Mouse (Mus musculus): ENCODE measurements around the gene Apoa4. TPM values are rescaled to one million over a fixed set of nuclear protein-coding genes. Genes with fewer than 3 reads are reported as not detected.

The Apoa4 gene
- total and polyA plus RNA-seq, 3 experiments, result not detected

DNA sequence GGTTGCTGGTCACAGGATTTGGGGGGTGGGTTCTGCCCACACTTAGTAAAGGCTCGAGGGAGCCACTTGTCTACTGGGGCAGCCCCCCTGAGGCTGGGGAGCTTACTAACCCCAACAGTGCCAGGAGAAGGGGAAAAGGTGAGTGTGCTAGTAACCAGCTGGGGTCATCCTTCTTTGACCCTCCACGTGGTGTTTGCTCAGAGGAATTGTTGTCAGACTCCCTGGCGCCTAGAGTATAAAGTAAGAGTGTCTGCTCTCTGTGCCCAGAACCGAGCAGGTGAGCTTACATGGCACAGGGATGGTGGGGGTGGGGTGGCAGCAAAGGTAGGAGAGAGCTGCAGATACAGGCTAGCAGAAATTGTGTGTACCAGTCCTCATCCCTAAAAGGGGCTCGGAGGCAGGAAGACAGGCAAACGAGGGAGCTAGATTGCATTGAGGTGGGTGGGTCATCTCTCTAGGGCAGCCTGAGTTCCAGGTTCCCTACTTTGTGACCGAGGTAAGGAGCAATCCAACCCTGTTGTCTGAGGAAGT is 27.9 kb downstream of the Apoa4 start, which contains the start of gene Apoa5:
Gene Apoa5, plus strand, starts transcription at position 291 of the 531 bp plus-strand sequence.
- Histone ChIP-seq H3K4me1 (ENCODE audit: control insufficient read depth in 1 of 2, insufficient read depth in 2 of 2, low read length in 2 of 2) (peaks cover 0 to 6% of the 10 kb centered on the region in 2 experiments; a peak in 2 of 4 replicates), H3K27me3 (ENCODE audit: control insufficient read depth in 1 of 2, insufficient read depth in 2 of 2, low read length in 2 of 2) (no peaks in the 10 kb centered on the region), H3K9ac (ENCODE audit: control insufficient read depth, low read depth, low read length, poor library complexity, severe bottlenecking) (no peak within 1 kb of the TSS), H3K36me3 (ENCODE audit: control insufficient read depth in 1 of 2, insufficient read depth in 2 of 2, low read length in 2 of 2) (peaks cover 0 to 7% of the 10 kb centered on the region in 2 experiments; a peak in 2 of 4 replicates), H3K27ac (ENCODE audit: control insufficient read depth, low read depth, low read length) (no peak within 1 kb of the TSS), H3K4me3 (ENCODE audit: control insufficient read depth in 1 of 2, insufficient read depth in 1 of 2, low read depth in 2 of 2, low read length in 2 of 2) (no peak within 1 kb of the TSS), H3K9me3 (replicated peaks; ENCODE audit: insufficient read depth, low read length) (no peaks in the 10 kb centered on the region), H3K79me2 (ENCODE audit: control insufficient read depth, insufficient read depth, low read length, poor library complexity) (peaks cover 5% of the 10 kb centered on the region)
- DNase-seq (ENCODE audit: low read depth, low spot score), result no peak
- TF ChIP-seq NELFE (IDR thresholded peaks at IDR 0.05; ENCODE audit: low read depth, low read length) (no peak), EP300 (IDR thresholded peaks at IDR 0.05; ENCODE audit: low read depth in 1 of 2, low read length in 2 of 2) (no peak), MAX (IDR thresholded peaks at IDR 0.05; ENCODE audit: low read length) (no peak), POLR2AphosphoS2 (IDR thresholded peaks at IDR 0.05; ENCODE audit: low read length) (no peak), JUND (IDR thresholded peaks at IDR 0.05; ENCODE audit: low read depth, low read length) (no peak), POLR2AphosphoS5 (IDR thresholded peaks at IDR 0.05; ENCODE audit: borderline replicate concordance, low read depth, low read length) (no peak), TAL1 (IDR thresholded peaks at IDR 0.05; ENCODE audit: low read length) (no peak), GABPA (IDR thresholded peaks at IDR 0.05; ENCODE audit: low read depth, low read length) (no peak), SIN3A (IDR thresholded peaks at IDR 0.05; ENCODE audit: low read length) (no peak), MEF2A (IDR thresholded peaks at IDR 0.05; ENCODE audit: extremely low read depth, insufficient replicate concordance, low read depth, low read length, poor library complexity, severe bottlenecking) (no peak), CHD2 (IDR thresholded peaks at IDR 0.05; ENCODE audit: low read length) (no peak), CHD1 (IDR thresholded peaks at IDR 0.05; ENCODE audit: low read depth, low read length) (no peak), MYC (IDR thresholded peaks at IDR 0.05; ENCODE audit: low read depth, low read length) (no peak), GATA1 (IDR thresholded peaks at IDR 0.05; ENCODE audit: low read depth, low read length) (no peak), ELF1 (IDR thresholded peaks at IDR 0.05; ENCODE audit: low read depth, low read length) (no peak), BHLHE40 (IDR thresholded peaks at IDR 0.05; ENCODE audit: borderline replicate concordance, low read depth, low read length) (no peak), USF2 (IDR thresholded peaks at IDR 0.05; ENCODE audit: borderline replicate concordance in 1 of 2, insufficient read depth in 1 of 2, low read depth in 1 of 2, low read length in 2 of 2) (no peak)

DNA sequence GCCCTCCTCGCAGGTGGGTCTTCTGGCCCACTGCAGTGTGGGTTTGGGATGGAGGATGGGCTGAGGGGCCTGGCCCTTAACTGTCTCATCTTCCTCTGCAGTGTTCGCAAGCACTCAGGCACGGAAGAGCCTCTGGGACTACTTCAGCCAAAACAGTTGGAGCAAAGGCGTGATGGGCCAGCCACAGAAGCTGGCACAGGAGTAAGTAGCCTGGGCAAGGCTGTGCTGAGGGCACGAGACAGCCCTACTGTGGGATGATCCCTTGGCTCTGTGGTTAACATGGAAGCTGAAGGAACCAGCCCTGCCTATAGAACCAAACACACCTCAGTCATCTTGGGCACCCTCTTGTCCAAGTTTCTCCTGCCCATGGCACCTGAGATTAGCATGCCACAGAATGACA is 28.6 kb downstream of the Apoa4 start:
- H3K36me3 ChIP-seq (ENCODE audit: control insufficient read depth in 1 of 2, insufficient read depth in 2 of 2, low read length in 2 of 2), result peaks cover 0 to 9% of the 10 kb centered on the region in 2 experiments; a peak in 2 of 4 replicates
- no peak for TF ChIP-seq TBP (IDR thresholded peaks at IDR 0.05; ENCODE audit: low read depth, low read length)
- no peak for TF ChIP-seq E2F4 (IDR thresholded peaks at IDR 0.05; ENCODE audit: borderline replicate concordance, low read depth, low read length)
- TF ChIP-seq ZNF384 (IDR thresholded peaks at IDR 0.05; ENCODE audit: low read depth, low read length), result no peak
- no peak for TF ChIP-seq RAD21 (IDR thresholded peaks at IDR 0.05; ENCODE audit: low read depth, low read length)
- TF ChIP-seq MYB (IDR thresholded peaks at IDR 0.05; ENCODE audit: low read depth, low read length), result no peak
- TF ChIP-seq SIN3A (IDR thresholded peaks at IDR 0.05; ENCODE audit: low read length), result no peak
- no peak for TF ChIP-seq MAFK (IDR thresholded peaks at IDR 0.05; ENCODE audit: borderline replicate concordance, low read depth, low read length)
- no peak for TF ChIP-seq POLR2AphosphoS2 (IDR thresholded peaks at IDR 0.05; ENCODE audit: low read length)
- no peak for TF ChIP-seq KAT2A (conservative IDR thresholded peaks at IDR 0.05; ENCODE audit: low read depth, low read length)
- TF ChIP-seq MEF2A (IDR thresholded peaks at IDR 0.05; ENCODE audit: extremely low read depth, insufficient replicate concordance, low read depth, low read length, poor library complexity, severe bottlenecking), result no peak
- TF ChIP-seq ZKSCAN1 (IDR thresholded peaks at IDR 0.05; ENCODE audit: low read depth, low read length), result no peak
- TF ChIP-seq ELF1 (IDR thresholded peaks at IDR 0.05; ENCODE audit: low read depth, low read length), result no peak
- TF ChIP-seq GATA1 (IDR thresholded peaks at IDR 0.05; ENCODE audit: low read depth, low read length), result no peak
- TF ChIP-seq JUND (IDR thresholded peaks at IDR 0.05; ENCODE audit: low read depth, low read length), result no peak
- no peak for TF ChIP-seq TAL1 (IDR thresholded peaks at IDR 0.05; ENCODE audit: low read length)
- TF ChIP-seq MXI1 (IDR thresholded peaks at IDR 0.05; ENCODE audit: low read depth, low read length), result no peak
- no peak for TF ChIP-seq ETS1 (IDR thresholded peaks at IDR 0.05; ENCODE audit: low read depth, low read length)
- TF ChIP-seq CTCF (IDR thresholded peaks at IDR 0.05 in 2 of 3, conservative IDR thresholded peaks at IDR 0.05 in 1 of 3; ENCODE audit: control insufficient read depth in 1 of 3, insufficient read depth in 1 of 3, low read depth in 2 of 3, low read length in 3 of 3, poor library complexity in 1 of 3, severe bottlenecking in 1 of 3), result no peak
- peaks cover 12% of the 10 kb centered on the region for H3K79me2 ChIP-seq (ENCODE audit: control insufficient read depth, insufficient read depth, low read length, poor library complexity)
- no peak for DNase-seq (ENCODE audit: low read depth, low spot score)
- H3K9ac ChIP-seq (ENCODE audit: control insufficient read depth, low read depth, low read length, poor library complexity, severe bottlenecking), result no peak overlapping the region
- H3K4me3 ChIP-seq (ENCODE audit: control insufficient read depth in 1 of 2, insufficient read depth in 1 of 2, low read depth in 2 of 2, low read length in 2 of 2), result no peak overlapping the region
- no peak overlapping the region for H3K27ac ChIP-seq (ENCODE audit: control insufficient read depth, low read depth, low read length)
- peaks cover 3 to 6% of the 10 kb centered on the region in 2 experiments; a peak in 3 of 4 replicates for H3K4me1 ChIP-seq (ENCODE audit: control insufficient read depth in 1 of 2, insufficient read depth in 2 of 2, low read length in 2 of 2)
- H3K27me3 ChIP-seq (ENCODE audit: control insufficient read depth in 1 of 2, insufficient read depth in 2 of 2, low read length in 2 of 2), result no peaks in the 10 kb centered on the region
- H3K9me3 ChIP-seq (replicated peaks; ENCODE audit: insufficient read depth, low read length), result no peaks in the 10 kb centered on the region

All from MEL (cell line).